Mouse (Mus musculus) heart, embryonic 16.5 days (tissue): Measurements from ENCODE around the gene Rrp12. TPM values are rescaled to one million over a fixed set of nuclear protein-coding genes. Genes with fewer than 3 reads are reported as not detected.

ENCODE experiments used
- ATAC-seq: fragments of 200-750 bp; cut with Nextera tagmentation; replicated peaks from 2 replicates; pipeline ENCODE4 v1.8.0; 2017; ENCODE audit warnings: moderate number of reproducible peaks; ENCODE audit not compliant: insufficient read depth, low FRiP score; ENCODE audit errors: extremely low read depth
- H3K27ac ChIP-seq: fragments of 300-500 bp; sonication (generic); 2 replicates; pipeline ENCODE4 v1.5.1; 2014; ENCODE audit warnings: mild to moderate bottlenecking, low read length, control low read depth, moderate library complexity
- H3K27me3 ChIP-seq: fragments of 300-500 bp; sonication (generic); 2 replicates; pipeline ENCODE4 v1.6.1; 2014; ENCODE audit warnings: low read length, mixed read lengths; ENCODE audit not compliant: control insufficient read depth, insufficient read depth
- H3K36me3 ChIP-seq: fragments of 300-500 bp; sonication (generic); 2 replicates; pipeline ENCODE4 v1.6.1; 2014; ENCODE audit not compliant: control insufficient read depth, insufficient read depth
- H3K4me1 ChIP-seq: fragments of 300-500 bp; sonication (generic); 2 replicates; pipeline ENCODE4 v1.6.1; 2014; ENCODE audit warnings: low read length, mixed read lengths; ENCODE audit not compliant: control insufficient read depth, insufficient read depth
- H3K4me2 ChIP-seq: fragments of 300-500 bp; sonication (generic); 2 replicates; pipeline ENCODE4 v1.6.1; 2014; ENCODE audit warnings: low read depth, mild to moderate bottlenecking, control low read depth, low read length
- H3K4me3 ChIP-seq: fragments of 300-500 bp; sonication (generic); 2 replicates; pipeline ENCODE4 v1.5.1; 2014; ENCODE audit warnings: mild to moderate bottlenecking, control low read depth, low read length
- H3K9ac ChIP-seq: fragments of 300-500 bp; sonication (generic); 2 replicates; pipeline ENCODE4 v1.6.1; 2014; ENCODE audit warnings: low read length, control low read depth
- H3K9me3 ChIP-seq: fragments of 300-500 bp; sonication (generic); replicated peaks from 2 replicates; pipeline ENCODE4 v1.6.1; 2016; ENCODE audit warnings: low read length; ENCODE audit not compliant: control insufficient read depth
- WGBS: fragments of 180-500 bp; shearing (Covaris S2); extraction: QIAGEN DNeasy Blood & Tissue Kit; methylation state at CpG from one replicate; pipeline ENCODE4 v1.1.7; 2014; 5-methylcytosine and 5-hydroxymethylcytosine counted together
- polyA plus RNA-seq: library from polyadenylated mRNA; unstranded; fragments of >200 nt; fragmentation: Nextera tagmentation; extraction: Ambion mirVana; gene quantifications from 2 replicates; pipeline ENCODE4 v1.2.1, GENCODE M21; 2015

Gene Rrp12
- polyA plus RNA-seq, 1 experiment from 2014 or later = 10.0 TPM

- no peak for ATAC-seq
- H3K4me1 ChIP-seq = peaks cover 12% of the 10 kb centered on the region
- H3K36me3 ChIP-seq = no peaks in the 10 kb centered on the region
- H3K9ac ChIP-seq = no peak overlapping the region
- no peaks in the 10 kb centered on the region for H3K27me3 ChIP-seq
- H3K4me2 ChIP-seq = no peak overlapping the region
- H3K9me3 ChIP-seq = no peaks in the 10 kb centered on the region
- no peak overlapping the region for H3K27ac ChIP-seq
- no peak overlapping the region for H3K4me3 ChIP-seq
- WGBS = 74% methylated on average over 5 of the region's 5 CpGs
Observed at GRCm38 (mm10) chr19:41816410-41816809, 79.6 kb downstream of the Rrp12 start.

GRCm38 (mm10) chr19:41813374-41813773 is 82.6 kb downstream of the Rrp12 start:
- Histone ChIP-seq H3K27me3 (no peaks in the 10 kb centered on the region), H3K9me3 (no peaks in the 10 kb centered on the region), H3K4me3 (no peak overlapping the region), H3K36me3 (no peaks in the 10 kb centered on the region), H3K4me1 (peaks cover 12% of the 10 kb centered on the region), H3K27ac (no peak overlapping the region), H3K4me2 (no peak overlapping the region), H3K9ac (no peak overlapping the region)
- ATAC-seq = no peak
- 76% methylated on average over 4 of the region's 4 CpGs for WGBS

Other genes starting within 250 kb of the Rrp12 start
- 0.21 TPM in 2 replicates for gene Slit1, start 152.5 kb downstream of the Rrp12 start, polyA plus RNA-seq
- 12.7 and 13.6 TPM in 2 replicates for gene Arhgap19, start 94.1 kb downstream of the Rrp12 start, polyA plus RNA-seq
- 2.4 and 2.7 TPM in 2 replicates for gene Frat1, start 66.2 kb downstream of the Rrp12 start, polyA plus RNA-seq
- gene Frat2, start 48.0 kb downstream of the Rrp12 start, polyA plus RNA-seq = 1.9 and 2.8 TPM in 2 replicates
- gene Pgam1, start 15.8 kb upstream of the Rrp12 start, polyA plus RNA-seq = 694 and 741 TPM in 2 replicates
- 40.2 and 45.3 TPM in 2 replicates for gene Exosc1, start 37.2 kb upstream of the Rrp12 start, polyA plus RNA-seq
- gene Zdhhc16, start 37.3 kb upstream of the Rrp12 start, polyA plus RNA-seq = 53.7 and 59.2 TPM in 2 replicates
- 20.7 and 24.5 TPM in 2 replicates for gene Mms19, start 85.0 kb upstream of the Rrp12 start, polyA plus RNA-seq
- gene Ubtd1, start 85.6 kb upstream of the Rrp12 start, polyA plus RNA-seq = 17.1 and 18.5 TPM in 2 replicates
- gene Ankrd2, start 139.8 kb upstream of the Rrp12 start, polyA plus RNA-seq = not detected in 2 replicates
- 0.49 and 0.67 TPM in 2 replicates for gene Hoga1, start 149.4 kb upstream of the Rrp12 start, polyA plus RNA-seq
- gene 4933411K16Rik, start 156.1 kb upstream of the Rrp12 start, polyA plus RNA-seq = not detected in 2 replicates
- 9.1 and 10.6 TPM in 2 replicates for gene Morn4, start 190.2 kb upstream of the Rrp12 start, polyA plus RNA-seq
- gene Pi4k2a, start 194.3 kb upstream of the Rrp12 start, polyA plus RNA-seq = 8.5 and 14.3 TPM in 2 replicates
- 33.4 and 37.2 TPM in 2 replicates for gene Avpi1, start 232.9 kb upstream of the Rrp12 start, polyA plus RNA-seq